In genomic region chr3:105403410-105404076, GRCm38 (mm10) we compare ENCODE assay signal across 8 mouse cellular contexts. TPM values are rescaled to one million over a fixed set of nuclear protein-coding genes. Genes with fewer than 3 reads are reported as not detected.
DNase-seq lines count a peak whose midpoint lies in the region; ATAC-seq and TF ChIP-seq lines count a peak whose summit lies in the region.

No protein-coding gene starts in this region.

- H3K9me3 ChIP-seq in liver, embryonic 14.5 days (ENCODE audit: control insufficient read depth, low read length) = no peaks in the 10 kb centered on the region
- H3K9me3 ChIP-seq in liver, embryonic 11.5 days (ENCODE audit: control insufficient read depth, low read length) = no peaks in the 10 kb centered on the region
- no peaks in the 10 kb centered on the region for H3K9me3 ChIP-seq in hindbrain, embryonic 14.5 days (ENCODE audit: control insufficient read depth, low read length)
- no peaks in the 10 kb centered on the region for H3K9me3 ChIP-seq in neural tube, embryonic 15.5 days (replicated peaks)

- H3K4me1 ChIP-seq in liver, embryonic 14.5 days (replicated peaks; ENCODE audit: control insufficient read depth in 2 of 2, insufficient read depth in 2 of 2, low read length in 1 of 2) = peaks cover 0 to 4% of the 10 kb centered on the region in 2 experiments; a peak in 1 of 4 replicates
- no peaks in the 10 kb centered on the region; the same call in 1 of the 2 replicates for H3K4me1 ChIP-seq in liver, embryonic 11.5 days (replicated peaks; ENCODE audit: control insufficient read depth, insufficient read depth, low read length)
- peaks cover 23% of the 10 kb centered on the region for H3K4me1 ChIP-seq in hindbrain, embryonic 14.5 days (replicated peaks; ENCODE audit: control insufficient read depth, insufficient read depth, low read length)
- peaks cover 36% of the 10 kb centered on the region for H3K4me1 ChIP-seq in neural tube, embryonic 15.5 days

- H3K4me2 ChIP-seq in liver, embryonic 14.5 days (ENCODE audit: low read depth) = no peak overlapping the region
- no peak overlapping the region for H3K4me2 ChIP-seq in liver, embryonic 11.5 days
- no peak overlapping the region for H3K4me2 ChIP-seq in hindbrain, embryonic 14.5 days (replicated peaks)
- H3K4me2 ChIP-seq in neural tube, embryonic 15.5 days = no peak overlapping the region

- H3K27ac ChIP-seq in liver, embryonic 14.5 days = no peak overlapping the region
- H3K27ac ChIP-seq in liver, embryonic 11.5 days (ENCODE audit: low read depth, low read length) = no peak overlapping the region
- no peak overlapping the region for H3K27ac ChIP-seq in hindbrain, embryonic 14.5 days
- H3K27ac ChIP-seq in neural tube, embryonic 15.5 days (replicated peaks) = no peak overlapping the region

- peak; percentile 32 for TF ChIP-seq CTCF in liver, embryonic 14.5 days (IDR thresholded peaks at IDR 0.05; ENCODE audit: low read depth)

- no peak for DNase-seq in liver, embryonic 14.5 days (ENCODE audit: low read depth in 3 of 3, low spot score in 3 of 3)
- DNase-seq in liver, embryonic 11.5 days (ENCODE audit: low spot score) = no peak
- peak; percentile 49 for DNase-seq in embryo, embryonic 11 days
- DNase-seq in hindbrain, embryonic 14.5 days (ENCODE audit: low spot score) = no peak
- DNase-seq in cerebellum, postnatal 14 days = no peak
- DNase-seq in urinary bladder, adult 18-20 months (ENCODE audit: low spot score in 2 of 2) = no peak
- no peak for DNase-seq in kidney, postnatal 10 days

- H3K27me3 ChIP-seq in liver, embryonic 14.5 days (ENCODE audit: control insufficient read depth, insufficient read depth, low read length) = no peaks in the 10 kb centered on the region
- no peaks in the 10 kb centered on the region for H3K27me3 ChIP-seq in liver, embryonic 11.5 days (replicated peaks; ENCODE audit: control insufficient read depth, insufficient read depth, low read length)
- H3K27me3 ChIP-seq in hindbrain, embryonic 14.5 days (ENCODE audit: control insufficient read depth, insufficient read depth, low read length) = no peaks in the 10 kb centered on the region
- no peaks in the 10 kb centered on the region for H3K27me3 ChIP-seq in neural tube, embryonic 15.5 days (replicated peaks)

- H3K4me3 ChIP-seq in liver, embryonic 14.5 days (ENCODE audit: insufficient read depth in 1 of 2, low read depth in 2 of 2, low read length in 2 of 2) = no peak overlapping the region
- H3K4me3 ChIP-seq in liver, embryonic 11.5 days (ENCODE audit: low read depth, low read length) = no peak overlapping the region
- H3K4me3 ChIP-seq in hindbrain, embryonic 14.5 days (replicated peaks; ENCODE audit: low read length) = no peak overlapping the region
- H3K4me3 ChIP-seq in neural tube, embryonic 15.5 days (replicated peaks) = no peak overlapping the region

- no peaks in the 10 kb centered on the region for H3K36me3 ChIP-seq in liver, embryonic 14.5 days (replicated peaks; ENCODE audit: control insufficient read depth, insufficient read depth, low read depth)
- H3K36me3 ChIP-seq in liver, embryonic 11.5 days (ENCODE audit: control insufficient read depth, insufficient read depth, low read length) = no peaks in the 10 kb centered on the region
- H3K36me3 ChIP-seq in hindbrain, embryonic 14.5 days (replicated peaks; ENCODE audit: control insufficient read depth, insufficient read depth) = no peaks in the 10 kb centered on the region
- H3K36me3 ChIP-seq in neural tube, embryonic 15.5 days = no peaks in the 10 kb centered on the region

- no peak overlapping the region for H3K9ac ChIP-seq in liver, embryonic 14.5 days (replicated peaks)
- H3K9ac ChIP-seq in liver, embryonic 11.5 days (ENCODE audit: low read depth, low read length) = no peak overlapping the region
- no peak overlapping the region for H3K9ac ChIP-seq in hindbrain, embryonic 14.5 days
- H3K9ac ChIP-seq in neural tube, embryonic 15.5 days (replicated peaks) = no peak overlapping the region

- WGBS in liver, embryonic 14.5 days (ENCODE audit: insufficient replicate concordance) = 52% methylated on average over 5 of the region's 5 CpGs
- WGBS in liver, embryonic 11.5 days = 68% methylated on average over 5 of the region's 5 CpGs
- WGBS in hindbrain, embryonic 14.5 days = 29% methylated on average over 5 of the region's 5 CpGs
- WGBS in neural tube, embryonic 15.5 days = 29% methylated on average over 5 of the region's 5 CpGs

- no peak for TF ChIP-seq EP300 in liver, embryonic 14.5 days (IDR thresholded peaks at IDR 0.05; ENCODE audit: low read depth)

- ATAC-seq in liver, embryonic 14.5 days (ENCODE audit: insufficient read depth) = no peak
- ATAC-seq in liver, embryonic 11.5 days (replicated peaks; ENCODE audit: low FRiP score) = no peak
- ATAC-seq in hindbrain, embryonic 14.5 days (ENCODE audit: low FRiP score) = peak; percentile 85; the same call in 1 of the 2 replicates
- ATAC-seq in neural tube, embryonic 15.5 days (ENCODE audit: low FRiP score) = peak; percentile 67

RNA-seq across cellular contexts. Expression of gene Kcnd3, which starts 48.6 kb away (rescaled TPM):
- 0.08 and 0.12 TPM in 2 replicates for polyA plus RNA-seq in liver, embryonic 14.5 days (2012; rRNA removed)
- 0.01 TPM in 1 of 2 replicates, not detected in the other for polyA plus RNA-seq in liver, embryonic 14.5 days (2014; fragmentation: Nextera tagmentation; extraction: Ambion mirVana)
- 0.22 and 0.37 TPM in 2 replicates for polyA plus RNA-seq in liver, embryonic 11.5 days (2014; fragmentation: Nextera tagmentation; extraction: Ambion mirVana)
- 11.7 and 12.3 TPM in 2 replicates for polyA plus RNA-seq in hindbrain, embryonic 14.5 days (2014; fragmentation: Nextera tagmentation; extraction: Ambion mirVana)
- 8.1 and 8.2 TPM in 2 replicates for polyA plus RNA-seq in neural tube, embryonic 15.5 days (2015; fragmentation: Nextera tagmentation; extraction: Ambion mirVana)

Comparison
In these comparisons a context has a peak if more than half of its experiments do, and no peak if none do; other contexts are left out.
1. ATAC-seq: peak in hindbrain, embryonic 14.5 days (single experiment) and neural tube, embryonic 15.5 days (single experiment); none in liver, embryonic 14.5 days (single experiment) and liver, embryonic 11.5 days (single experiment).